Mouse (Mus musculus): ENCODE data around the gene Capn13. TPM values are rescaled to one million over a fixed set of nuclear protein-coding genes. Genes with fewer than 3 reads are reported as not detected.

Capn13 gene
- polyA plus RNA-seq (2016; fragmentation: Nextera tagmentation; extraction: Ambion mirVana) = 0.10 TPM in 1 of 2 replicates, not detected in the other

- no peaks in the 10 kb centered on the region for H3K9me3 ChIP-seq
- H3K4me3 ChIP-seq = no peak within 1 kb of the TSS
- no peaks in the 10 kb centered on the region for H3K4me1 ChIP-seq
- ATAC-seq (ENCODE audit: low FRiP score, low read depth) = no peak
- no peak within 1 kb of the TSS for H3K4me2 ChIP-seq (replicated peaks)
- H3K27ac ChIP-seq = no peak within 1 kb of the TSS
- H3K36me3 ChIP-seq = no peaks in the 10 kb centered on the region
- WGBS = 83% methylated on average over 2 of the region's 2 CpGs
- no peaks in the 10 kb centered on the region for H3K27me3 ChIP-seq (replicated peaks)
- H3K9ac ChIP-seq = no peak within 1 kb of the TSS
Measured at GRCm38 (mm10) chr17:73400862-73401261, at the start of gene Capn13. Capn13 (minus strand) TSS chr17:73400866.

- H3K27me3 ChIP-seq (replicated peaks) = no peaks in the 10 kb centered on the region
- H3K4me3 ChIP-seq = no peak overlapping the region
- no peaks in the 10 kb centered on the region for H3K9me3 ChIP-seq
- no peak overlapping the region for H3K9ac ChIP-seq
- no peaks in the 10 kb centered on the region for H3K36me3 ChIP-seq
- no peak overlapping the region for H3K27ac ChIP-seq
- no peak overlapping the region for H3K4me2 ChIP-seq (replicated peaks)
- ATAC-seq (ENCODE audit: low FRiP score, low read depth) = no peak
- no peaks in the 10 kb centered on the region for H3K4me1 ChIP-seq
Measured at GRCm38 (mm10) chr17:73449104-73449503, 48.4 kb upstream of the Capn13 start.

- H3K4me3 ChIP-seq = no peak overlapping the region
- no peak overlapping the region for H3K4me2 ChIP-seq (replicated peaks)
- H3K4me1 ChIP-seq = no peaks in the 10 kb centered on the region
- no peaks in the 10 kb centered on the region for H3K27me3 ChIP-seq (replicated peaks)
- ATAC-seq (ENCODE audit: low FRiP score, low read depth) = no peak
- H3K9me3 ChIP-seq = no peaks in the 10 kb centered on the region
- no peak overlapping the region for H3K9ac ChIP-seq
- 88% methylated on average over 1 of the region's 1 CpGs for WGBS
- H3K27ac ChIP-seq = no peak overlapping the region
- no peaks in the 10 kb centered on the region for H3K36me3 ChIP-seq
Measured at GRCm38 (mm10) chr17:73440798-73441197, 40.1 kb upstream of the Capn13 start.

GRCm38 (mm10) chr17:73432564-73433006 is 31.9 kb upstream of the Capn13 start:
- no peaks in the 10 kb centered on the region for H3K27me3 ChIP-seq (replicated peaks)
- no peak overlapping the region for H3K27ac ChIP-seq
- WGBS = 17% methylated on average over 2 of the region's 2 CpGs
- no peaks in the 10 kb centered on the region for H3K36me3 ChIP-seq
- no peaks in the 10 kb centered on the region for H3K4me1 ChIP-seq
- no peak overlapping the region for H3K9ac ChIP-seq
- no peak overlapping the region for H3K4me2 ChIP-seq (replicated peaks)
- no peak overlapping the region for H3K4me3 ChIP-seq
- no peaks in the 10 kb centered on the region for H3K9me3 ChIP-seq
- no peak for ATAC-seq (ENCODE audit: low FRiP score, low read depth)

GRCm38 (mm10) chr17:73432058-73432457 is 31.4 kb upstream of the Capn13 start:
- no peak overlapping the region for H3K9ac ChIP-seq
- no peak overlapping the region for H3K27ac ChIP-seq
- WGBS = 64% methylated on average over 1 of the region's 1 CpGs
- no peak for ATAC-seq (ENCODE audit: low FRiP score, low read depth)
- H3K4me2 ChIP-seq (replicated peaks) = no peak overlapping the region
- no peak overlapping the region for H3K4me3 ChIP-seq
- no peaks in the 10 kb centered on the region for H3K27me3 ChIP-seq (replicated peaks)
- H3K4me1 ChIP-seq = no peaks in the 10 kb centered on the region
- H3K36me3 ChIP-seq = no peaks in the 10 kb centered on the region
- H3K9me3 ChIP-seq = no peaks in the 10 kb centered on the region

- Histone ChIP-seq H3K9ac (no peak overlapping the region), H3K4me1 (peaks cover 4% of the 10 kb centered on the region; the same call in 1 of the 2 replicates), H3K9me3 (no peaks in the 10 kb centered on the region), H3K27ac (no peak overlapping the region), H3K27me3 (replicated peaks) (no peaks in the 10 kb centered on the region), H3K36me3 (no peaks in the 10 kb centered on the region), H3K4me2 (replicated peaks) (no peak overlapping the region), H3K4me3 (no peak overlapping the region)
- 37% methylated on average over 2 of the region's 2 CpGs for WGBS
- ATAC-seq (ENCODE audit: low FRiP score, low read depth) = no peak
Measured at GRCm38 (mm10) chr17:73417382-73417781, 16.7 kb upstream of the Capn13 start.

GRCm38 (mm10) chr17:73416181-73416795 is 15.6 kb upstream of the Capn13 start:
- Histone ChIP-seq H3K4me3 (no peak overlapping the region), H3K27ac (no peak overlapping the region), H3K4me2 (replicated peaks) (no peak overlapping the region), H3K9ac (no peak overlapping the region), H3K27me3 (replicated peaks) (no peaks in the 10 kb centered on the region), H3K36me3 (no peaks in the 10 kb centered on the region), H3K4me1 (peaks cover 4% of the 10 kb centered on the region; the same call in 1 of the 2 replicates), H3K9me3 (no peaks in the 10 kb centered on the region)
- WGBS = 61% methylated on average over 6 of the region's 6 CpGs
- no peak for ATAC-seq (ENCODE audit: low FRiP score, low read depth)

GRCm38 (mm10) chr17:73411817-73412216 is 11.2 kb upstream of the Capn13 start:
- H3K4me2 ChIP-seq (replicated peaks) = no peak overlapping the region
- H3K36me3 ChIP-seq = no peaks in the 10 kb centered on the region
- no peaks in the 10 kb centered on the region for H3K27me3 ChIP-seq (replicated peaks)
- H3K9me3 ChIP-seq = no peaks in the 10 kb centered on the region
- H3K9ac ChIP-seq = no peak overlapping the region
- no peak overlapping the region for H3K4me3 ChIP-seq
- no peak overlapping the region for H3K27ac ChIP-seq
- WGBS = 34% methylated on average over 4 of the region's 4 CpGs
- no peaks in the 10 kb centered on the region for H3K4me1 ChIP-seq
- no peak for ATAC-seq (ENCODE audit: low FRiP score, low read depth)

GRCm38 (mm10) chr17:73401272-73401671 is 606 bp upstream of the Capn13 start:
- WGBS = 79% methylated on average over 2 of the region's 2 CpGs

GRCm38 (mm10) chr17:73399136-73399535 is 1.5 kb downstream of the Capn13 start:
- Histone ChIP-seq H3K9me3 (no peaks in the 10 kb centered on the region), H3K9ac (no peak overlapping the region), H3K27ac (no peak overlapping the region), H3K27me3 (replicated peaks) (no peaks in the 10 kb centered on the region), H3K4me2 (replicated peaks) (no peak overlapping the region), H3K4me1 (no peaks in the 10 kb centered on the region), H3K4me3 (no peak overlapping the region), H3K36me3 (no peaks in the 10 kb centered on the region)
- 77% methylated on average over 2 of the region's 2 CpGs for WGBS
- ATAC-seq (ENCODE audit: low FRiP score, low read depth) = no peak

More at GRCm38 (mm10) chr17:73401272-73401671, 606 bp upstream of the Capn13 start:
- H3K9me3 ChIP-seq = no peaks in the 10 kb centered on the region
- H3K4me3 ChIP-seq = no peak overlapping the region
- H3K27me3 ChIP-seq (replicated peaks) = no peaks in the 10 kb centered on the region
- no peak overlapping the region for H3K4me2 ChIP-seq (replicated peaks)
- H3K36me3 ChIP-seq = no peaks in the 10 kb centered on the region
- H3K9ac ChIP-seq = no peak overlapping the region
- H3K4me1 ChIP-seq = no peaks in the 10 kb centered on the region
- no peak for ATAC-seq (ENCODE audit: low FRiP score, low read depth)
- H3K27ac ChIP-seq = no peak overlapping the region

GRCm38 (mm10) chr17:73393361-73393760 is 7.3 kb downstream of the Capn13 start:
- WGBS = 77% methylated on average over 1 of the region's 1 CpGs

GRCm38 (mm10) chr17:73391771-73392170 is 8.9 kb downstream of the Capn13 start:
- no peak for ATAC-seq (ENCODE audit: low FRiP score, low read depth)
- Histone ChIP-seq H3K4me1 (no peaks in the 10 kb centered on the region), H3K9ac (no peak overlapping the region), H3K27me3 (replicated peaks) (no peaks in the 10 kb centered on the region), H3K27ac (no peak overlapping the region), H3K4me2 (replicated peaks) (no peak overlapping the region), H3K9me3 (no peaks in the 10 kb centered on the region), H3K4me3 (no peak overlapping the region), H3K36me3 (no peaks in the 10 kb centered on the region)
- 88% methylated on average over 4 of the region's 4 CpGs for WGBS

More at GRCm38 (mm10) chr17:73393361-73393760, 7.3 kb downstream of the Capn13 start:
- no peak for ATAC-seq (ENCODE audit: low FRiP score, low read depth)
- no peak overlapping the region for H3K27ac ChIP-seq
- H3K4me1 ChIP-seq = no peaks in the 10 kb centered on the region
- H3K4me3 ChIP-seq = no peak overlapping the region
- no peak overlapping the region for H3K9ac ChIP-seq
- H3K36me3 ChIP-seq = no peaks in the 10 kb centered on the region
- no peaks in the 10 kb centered on the region for H3K27me3 ChIP-seq (replicated peaks)
- H3K9me3 ChIP-seq = no peaks in the 10 kb centered on the region
- no peak overlapping the region for H3K4me2 ChIP-seq (replicated peaks)

Measured in neural tube, embryonic 12.5 days (tissue).